Mouse (Mus musculus) kidney, postnatal 36 days (tissue): ENCODE measurements around the gene Zfp955a.
"Not testable (repeated sequence)": the region's sequence is repeated elsewhere in the genome, so short reads cannot be mapped to it uniquely, and the experiment has no call there.

Experiments
- DNase-seq, 2 experiments: peaks; one replicate each; pipeline ENCODE4 v3.0.0; 2021 to 2022; ENCODE audit warnings: mixed read lengths in 2 of 2

Zfp955a gene

GRCm38 (mm10) chr17:33254530-33255318 is at the start of gene Zfp955a:
Gene Zfp955a (minus strand): TSS chr17:33255145.
- not testable (repeated sequence) for DNase-seq

- DNase-seq: not testable (repeated sequence)
These were observed 34.9 kb upstream of the Zfp955a start for GRCm38 (mm10) chr17:33289876-33290149.

- DNase-seq: not testable (repeated sequence)
These were observed 34.3 kb upstream of the Zfp955a start, which contains the start of gene Zfp955b for GRCm38 (mm10) chr17:33289039-33289875. Gene Zfp955b (plus strand): TSS chr17:33289544.

- DNase-seq: no peak
These were observed 14.0 kb upstream of the Zfp955a start for GRCm38 (mm10) chr17:33268907-33269306.

GRCm38 (mm10) chr17:33264376-33264775 is 9.4 kb upstream of the Zfp955a start, which contains the start of gene Olfr63:
Gene Olfr63 (plus strand): TSS chr17:33264676.
- DNase-seq: no peak

- DNase-seq: not testable (repeated sequence)
These were observed 343 bp upstream of the Zfp955a start for GRCm38 (mm10) chr17:33255319-33255657.

GRCm38 (mm10) chr17:33236646-33237045 is 18.3 kb downstream of the Zfp955a start:
- DNase-seq: peak in 1 of 2 experiments; percentile 10

GRCm38 (mm10) chr17:33221590-33221989 is 33.4 kb downstream of the Zfp955a start, which contains the start of gene Olfr1564:
Gene Olfr1564 (minus strand): TSS chr17:33221690.
- DNase-seq: no peak

GRCm38 (mm10) chr17:33191002-33191401 is 63.9 kb downstream of the Zfp955a start, which contains the start of gene Olfr239:
Gene Olfr239 (plus strand): TSS chr17:33191302.
- not testable (repeated sequence) for DNase-seq
